Mouse (Mus musculus) heart, embryonic 13.5 days (tissue): ENCODE data around the gene Myh9. TPM values are rescaled to one million over a fixed set of nuclear protein-coding genes. Genes with fewer than 3 reads are reported as not detected.

ENCODE experiments used
- ATAC-seq: fragments of 200-750 bp; cut with Nextera tagmentation; 2 replicates; pipeline ENCODE4 v1.8.0; 2017; ENCODE audit warnings: moderate TSS enrichment; ENCODE audit not compliant: insufficient number of reproducible peaks, low FRiP score, low TSS enrichment; ENCODE audit errors: extremely low read depth
- H3K27ac ChIP-seq: fragments of 300-500 bp; sonication (generic); replicated peaks from 2 replicates; pipeline ENCODE4 v1.5.1; 2015; ENCODE audit warnings: moderate library complexity, mild to moderate bottlenecking, inconsistent platforms
- H3K27me3 ChIP-seq: fragments of 300-500 bp; sonication (generic); replicated peaks from 2 replicates; pipeline ENCODE4 v1.6.1; 2015; ENCODE audit warnings: mild to moderate bottlenecking, inconsistent platforms
- H3K36me3 ChIP-seq: fragments of 300-500 bp; sonication (generic); 2 replicates; pipeline ENCODE4 v1.6.1; 2015; ENCODE audit warnings: mild to moderate bottlenecking, inconsistent platforms
- H3K4me1 ChIP-seq: fragments of 300-500 bp; sonication (generic); 2 replicates; pipeline ENCODE4 v1.6.1; 2015; ENCODE audit warnings: inconsistent platforms
- H3K4me2 ChIP-seq: fragments of 300-500 bp; sonication (generic); 2 replicates; pipeline ENCODE4 v1.6.1; 2015; ENCODE audit warnings: inconsistent platforms, mild to moderate bottlenecking, moderate library complexity
- H3K4me3 ChIP-seq: fragments of 300-500 bp; sonication (generic); 2 replicates; pipeline ENCODE4 v1.5.1; 2015; ENCODE audit warnings: moderate library complexity, mild to moderate bottlenecking, inconsistent platforms
- H3K9ac ChIP-seq: fragments of 300-500 bp; sonication (generic); 2 replicates; pipeline ENCODE4 v1.6.1; 2015; ENCODE audit warnings: inconsistent platforms, mild to moderate bottlenecking, moderate library complexity
- H3K9me3 ChIP-seq: fragments of 300-500 bp; sonication (generic); 2 replicates; pipeline ENCODE4 v1.6.1; 2016; ENCODE audit warnings: inconsistent platforms
- WGBS: fragments of 180-500 bp; shearing (Covaris S2); methylation state at CpG from one replicate; pipeline ENCODE4 v1.1.7; 2015; ENCODE audit warnings: mixed read lengths; 5-methylcytosine and 5-hydroxymethylcytosine counted together
- polyA plus RNA-seq: library from polyadenylated mRNA; unstranded; fragments of >200 nt; fragmentation: Nextera tagmentation; extraction: Ambion mirVana; gene quantifications from 2 replicates; pipeline ENCODE4 v1.2.1, GENCODE M21; 2015

The Myh9 gene
- polyA plus RNA-seq: 24.8 and 25.0 TPM in 2 replicates

- H3K36me3 ChIP-seq: no peaks in the 10 kb centered on the region
- under 1% methylated on average over 45 of the region's 46 CpGs for WGBS
- H3K9me3 ChIP-seq: no peaks in the 10 kb centered on the region
- no peaks in the 10 kb centered on the region for H3K27me3 ChIP-seq
- peak within 1 kb of the TSS; percentile 98 for H3K9ac ChIP-seq
- ATAC-seq: peak; percentile 94
- H3K4me1 ChIP-seq: peaks cover 44% of the 10 kb centered on the region
- H3K4me2 ChIP-seq: peak within 1 kb of the TSS; percentile 93
- peak within 1 kb of the TSS; percentile 97 for H3K27ac ChIP-seq
- peak within 1 kb of the TSS; percentile 99 for H3K4me3 ChIP-seq
Observed at GRCm38 (mm10) chr15:77842047-77842843, at the start of gene Myh9. TSS of gene Myh9 (minus strand) at chr15:77842175.

GRCm38 (mm10) chr15:77891766-77892165 is 49.8 kb upstream of the Myh9 start:
- H3K9me3 ChIP-seq: no peaks in the 10 kb centered on the region
- 70% methylated on average over 8 of the region's 8 CpGs for WGBS
- H3K27ac ChIP-seq: no peak overlapping the region
- H3K4me3 ChIP-seq: no peak overlapping the region
- no peaks in the 10 kb centered on the region for H3K36me3 ChIP-seq
- H3K27me3 ChIP-seq: no peaks in the 10 kb centered on the region
- H3K4me2 ChIP-seq: no peak overlapping the region
- no peak for ATAC-seq
- H3K9ac ChIP-seq: no peak overlapping the region
- H3K4me1 ChIP-seq: peaks cover 11% of the 10 kb centered on the region

GRCm38 (mm10) chr15:77889761-77890422 is 47.9 kb upstream of the Myh9 start:
- H3K9me3 ChIP-seq: no peaks in the 10 kb centered on the region

GRCm38 (mm10) chr15:77888286-77888685 is 46.3 kb upstream of the Myh9 start:
- Histone ChIP-seq H3K4me2 (no peak overlapping the region), H3K4me1 (peaks cover 20% of the 10 kb centered on the region), H3K4me3 (no peak overlapping the region), H3K27me3 (no peaks in the 10 kb centered on the region), H3K9ac (no peak overlapping the region), H3K9me3 (no peaks in the 10 kb centered on the region), H3K36me3 (no peaks in the 10 kb centered on the region), H3K27ac (no peak overlapping the region)
- no peak for ATAC-seq
- 53% methylated on average over 7 of the region's 7 CpGs for WGBS

More at GRCm38 (mm10) chr15:77889761-77890422, 47.9 kb upstream of the Myh9 start:
- no peak for ATAC-seq
- Histone ChIP-seq H3K36me3 (no peaks in the 10 kb centered on the region), H3K4me1 (peaks cover 16% of the 10 kb centered on the region), H3K9ac (no peak overlapping the region), H3K4me3 (no peak overlapping the region), H3K27ac (no peak overlapping the region), H3K27me3 (no peaks in the 10 kb centered on the region), H3K4me2 (no peak overlapping the region)
- 54% methylated on average over 4 of the region's 4 CpGs for WGBS

GRCm38 (mm10) chr15:77887093-77887488 is 45.1 kb upstream of the Myh9 start:
- 0 out of 2 replicates have a peak overlapping the region, but pooled peaks have one; percentile 28 for H3K27ac ChIP-seq
- H3K9me3 ChIP-seq: no peaks in the 10 kb centered on the region
- no peaks in the 10 kb centered on the region for H3K27me3 ChIP-seq
- H3K4me2 ChIP-seq: no peak overlapping the region
- peaks cover 28% of the 10 kb centered on the region for H3K4me1 ChIP-seq
- 41% methylated on average over 1 of the region's 1 CpGs for WGBS
- H3K4me3 ChIP-seq: no peak overlapping the region
- no peak overlapping the region for H3K9ac ChIP-seq
- H3K36me3 ChIP-seq: no peaks in the 10 kb centered on the region
- ATAC-seq: no peak

- Histone ChIP-seq H3K9ac (no peak overlapping the region), H3K4me2 (no peak overlapping the region), H3K27me3 (no peaks in the 10 kb centered on the region), H3K4me3 (no peak overlapping the region), H3K27ac (peak overlapping the region; percentile 28), H3K36me3 (no peaks in the 10 kb centered on the region), H3K4me1 (peaks cover 32% of the 10 kb centered on the region), H3K9me3 (no peaks in the 10 kb centered on the region)
- ATAC-seq: no peak
- WGBS: 93% methylated on average over 4 of the region's 5 CpGs
Observed at GRCm38 (mm10) chr15:77886369-77887092, 44.6 kb upstream of the Myh9 start.

- Histone ChIP-seq H3K27ac (peak overlapping the region; percentile 24), H3K27me3 (no peaks in the 10 kb centered on the region), H3K36me3 (no peaks in the 10 kb centered on the region), H3K9me3 (no peaks in the 10 kb centered on the region), H3K9ac (no peak overlapping the region), H3K4me2 (no peak overlapping the region), H3K4me1 (peaks cover 32% of the 10 kb centered on the region), H3K4me3 (no peak overlapping the region)
- no peak for ATAC-seq
- 77% methylated on average over 4 of the region's 4 CpGs for WGBS
Observed at GRCm38 (mm10) chr15:77885945-77886344, 44.0 kb upstream of the Myh9 start.

GRCm38 (mm10) chr15:77885159-77885558 is 43.2 kb upstream of the Myh9 start:
- Histone ChIP-seq H3K27me3 (no peaks in the 10 kb centered on the region), H3K4me3 (no peak overlapping the region), H3K27ac (no peak overlapping the region), H3K9ac (no peak overlapping the region), H3K9me3 (no peaks in the 10 kb centered on the region), H3K36me3 (no peaks in the 10 kb centered on the region), H3K4me2 (no peak overlapping the region), H3K4me1 (peaks cover 32% of the 10 kb centered on the region)
- WGBS: 76% methylated on average over 6 of the region's 6 CpGs
- no peak for ATAC-seq

- Histone ChIP-seq H3K4me1 (peaks cover 32% of the 10 kb centered on the region), H3K27me3 (no peaks in the 10 kb centered on the region), H3K9me3 (no peaks in the 10 kb centered on the region), H3K4me2 (no peak overlapping the region), H3K36me3 (no peaks in the 10 kb centered on the region), H3K27ac (peak overlapping the region; percentile 83), H3K4me3 (no peak overlapping the region), H3K9ac (peak overlapping the region; percentile 65; the same call in 1 of the 2 replicates)
- WGBS: 50% methylated on average over 4 of the region's 4 CpGs
- no peak for ATAC-seq
Observed at GRCm38 (mm10) chr15:77883697-77884010, 41.7 kb upstream of the Myh9 start.

GRCm38 (mm10) chr15:77882797-77883696 is 41.1 kb upstream of the Myh9 start:
- H3K9me3 ChIP-seq: no peaks in the 10 kb centered on the region
- H3K27ac ChIP-seq: peak overlapping the region; percentile 83
- no peaks in the 10 kb centered on the region for H3K36me3 ChIP-seq
- H3K4me3 ChIP-seq: no peak overlapping the region
- ATAC-seq: no peak
- H3K27me3 ChIP-seq: no peaks in the 10 kb centered on the region
- H3K4me2 ChIP-seq: peak overlapping the region; percentile 40
- 15% methylated on average over 16 of the region's 17 CpGs for WGBS
- H3K4me1 ChIP-seq: peaks cover 32% of the 10 kb centered on the region
- peak overlapping the region; percentile 65 for H3K9ac ChIP-seq
